Mouse (Mus musculus) heart, postnatal 4 days (tissue): Measurements from ENCODE around the gene Zfp341. TPM values are rescaled to one million over a fixed set of nuclear protein-coding genes. Genes with fewer than 3 reads are reported as not detected.
A peak's percentile ranks its signal among the peaks of the same experiment; 100 is the strongest.

Experiments used
- DNase-seq: peaks from one replicate; pipeline ENCODE4 v3.0.0; 2021
- total RNA-seq, 2 experiments: library from RNA; stranded (reverse); gene quantifications; 2 replicates each; pipeline ENCODE4 v1.2.3; 2021

Gene Zfp341
- total RNA-seq, 2 experiments from 2014 or later: 2.4 TPM

DNA sequence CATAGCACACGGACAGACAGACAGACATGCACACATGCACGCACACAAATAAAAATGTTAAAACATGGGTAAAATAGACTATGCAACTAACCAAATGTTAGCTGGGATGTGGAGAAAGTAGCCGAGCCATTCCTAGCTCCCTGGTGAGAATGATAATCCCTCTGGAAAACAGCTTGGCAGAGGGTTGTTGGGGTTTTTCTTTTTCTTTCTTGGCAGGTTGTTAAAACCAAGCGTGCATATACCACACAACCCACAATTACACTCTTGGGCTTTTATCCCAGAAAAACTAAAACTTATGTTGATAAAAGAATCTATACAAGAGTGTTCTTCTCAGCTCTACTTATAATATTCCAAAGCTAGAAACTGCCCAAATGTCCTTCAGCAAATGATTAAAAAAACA, 24.0 kb upstream of the Zfp341 start:
- DNase-seq: no peak

DNA sequence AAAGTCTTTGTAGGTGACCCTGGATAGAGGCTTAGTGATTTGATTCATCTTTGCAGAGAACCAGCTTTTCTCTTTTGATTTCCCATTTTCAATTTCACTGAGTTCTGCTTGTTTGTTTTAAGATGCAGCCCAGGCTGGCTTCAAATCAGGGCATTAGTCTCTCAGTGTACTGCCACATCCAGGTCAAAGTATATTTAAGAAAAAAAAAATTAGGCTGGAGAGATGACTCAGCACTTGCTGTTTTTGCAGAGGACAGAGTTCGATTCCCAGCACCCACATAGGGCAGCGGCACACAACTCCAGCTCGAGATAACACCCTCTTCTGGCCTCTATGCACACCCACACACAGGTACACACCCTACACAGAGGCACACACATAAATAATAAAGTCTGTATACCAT, 21.9 kb upstream of the Zfp341 start:
- DNase-seq: no peak

DNA sequence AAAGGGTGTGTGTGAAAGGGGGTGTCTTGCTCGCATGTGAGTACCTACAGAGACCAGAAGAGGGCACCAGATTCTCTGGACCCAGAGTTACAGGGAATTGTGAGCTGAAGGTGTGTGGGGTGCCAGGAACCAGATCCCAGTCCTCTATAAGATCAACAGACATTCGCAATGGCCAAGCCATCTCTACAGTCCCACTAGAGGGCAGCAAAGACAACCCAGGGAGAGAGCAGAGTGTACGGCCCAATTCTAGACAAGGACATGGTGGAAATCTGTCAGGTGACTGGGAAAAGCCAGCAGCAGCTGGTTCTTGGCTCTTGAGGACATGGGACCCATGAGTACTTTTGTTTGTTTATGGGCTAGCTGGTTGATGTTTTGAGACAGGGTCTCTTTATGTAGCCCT, 20.1 kb upstream of the Zfp341 start:
- peak; percentile 49 for DNase-seq

DNA sequence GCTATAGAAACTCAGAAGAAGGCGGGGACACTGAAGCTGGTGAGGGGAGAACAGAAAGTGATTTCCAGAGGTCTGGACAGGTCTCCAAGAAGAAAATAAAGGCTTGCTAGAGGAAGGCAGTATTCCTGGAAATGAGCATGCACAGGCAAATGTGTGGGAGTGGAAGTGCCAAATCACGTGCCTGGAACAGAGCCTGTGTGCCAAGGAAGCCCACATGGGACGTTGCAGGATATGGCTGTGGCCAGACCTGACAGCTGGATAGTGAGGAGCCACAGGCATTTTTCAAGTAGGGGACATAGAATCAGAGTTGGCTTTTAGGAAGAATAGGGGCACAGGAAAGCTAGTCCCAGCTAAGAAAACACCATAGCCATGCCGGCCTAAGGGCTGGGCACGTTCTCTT, 17.3 kb upstream of the Zfp341 start:
- DNase-seq: peak; percentile 40

DNA sequence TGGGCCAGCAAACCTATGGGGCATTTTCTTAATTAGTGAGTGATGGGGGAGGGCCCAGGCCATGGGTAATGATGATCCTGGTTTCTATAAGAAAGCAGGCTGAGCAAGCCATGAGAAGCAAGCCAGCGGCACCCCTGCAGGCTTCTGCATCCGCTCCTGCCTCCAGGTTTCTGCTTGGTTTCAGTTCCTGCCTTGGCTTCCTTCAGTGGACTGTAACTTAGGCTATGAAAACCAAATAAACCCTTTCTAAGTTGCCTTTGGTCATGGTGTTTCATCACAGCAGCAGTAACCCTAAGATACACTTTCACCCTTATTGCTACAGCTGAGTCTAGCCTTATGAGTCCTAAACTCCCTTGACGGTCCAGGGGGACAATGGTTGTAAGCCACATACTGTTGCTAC, 15.7 kb upstream of the Zfp341 start:
- DNase-seq: no peak

DNA sequence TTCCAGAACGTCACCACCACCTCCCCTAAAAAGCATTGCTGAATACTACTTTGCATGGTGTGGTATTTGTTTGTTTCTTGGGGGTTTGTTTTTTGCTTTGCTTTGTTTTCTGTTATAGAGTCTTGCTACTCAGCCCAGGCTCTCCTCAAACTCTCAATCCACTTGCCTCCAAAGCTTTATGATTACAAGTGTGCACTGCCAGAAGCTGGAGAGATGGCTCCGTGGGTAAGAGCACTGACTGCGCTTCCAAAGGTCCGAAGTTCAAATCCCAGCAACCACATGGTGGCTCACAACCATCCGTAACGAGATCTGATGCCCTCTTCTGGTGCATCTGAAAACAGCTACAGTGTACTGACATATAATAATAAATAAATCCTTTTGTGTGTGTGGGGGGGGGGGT, 12.5 kb upstream of the Zfp341 start:
- no peak for DNase-seq

DNA sequence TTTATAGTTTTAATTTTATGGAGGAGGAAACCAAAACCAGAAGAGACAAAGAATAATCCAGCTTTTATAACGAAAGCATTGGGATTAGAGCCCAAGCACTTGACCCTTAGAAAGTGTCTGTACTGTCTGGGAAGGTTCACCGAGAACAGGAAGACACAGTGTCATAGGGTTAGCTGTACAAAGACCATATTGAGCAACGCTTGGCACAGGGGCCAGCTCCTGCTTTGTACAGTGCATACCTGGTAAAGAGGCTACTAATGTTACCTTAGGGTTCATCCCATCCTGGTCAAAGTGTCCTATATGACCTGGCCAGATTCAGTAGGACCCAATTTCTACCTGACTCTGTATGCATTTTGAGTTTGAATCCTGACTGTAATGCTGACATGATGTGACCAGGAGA, 11.8 kb upstream of the Zfp341 start:
- DNase-seq: no peak

DNA sequence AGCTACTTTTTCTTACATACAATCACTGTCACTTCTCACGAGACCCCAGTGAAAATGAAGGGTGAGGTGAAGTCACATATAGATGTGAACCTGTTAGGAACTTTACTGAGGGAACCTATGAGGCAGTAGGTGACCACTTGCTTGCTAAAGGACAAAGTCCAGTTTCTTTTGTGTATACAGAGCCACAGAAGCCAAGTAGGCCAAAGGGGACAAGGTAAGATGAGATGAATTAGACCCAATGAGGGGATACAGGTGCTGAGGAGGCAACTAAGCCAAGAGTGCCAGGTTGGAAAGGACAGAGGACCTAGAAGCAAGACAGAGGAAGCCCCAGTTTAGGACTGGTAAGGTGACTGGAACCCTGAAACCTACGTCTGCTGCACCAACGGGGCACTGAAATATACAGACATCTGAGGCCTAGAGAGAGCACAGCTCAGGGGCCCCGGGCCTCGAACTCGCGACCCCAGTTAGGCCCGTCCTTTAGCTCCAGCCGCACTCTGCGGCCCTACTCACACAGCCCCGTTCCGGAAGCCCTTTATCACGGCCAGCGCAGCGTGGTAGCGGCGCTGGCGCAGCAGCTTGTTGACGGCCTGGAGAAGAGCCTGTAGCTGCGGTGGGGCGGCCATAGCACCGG, 10.0 kb upstream of the Zfp341 start:
- DNase-seq: no peak

DNA sequence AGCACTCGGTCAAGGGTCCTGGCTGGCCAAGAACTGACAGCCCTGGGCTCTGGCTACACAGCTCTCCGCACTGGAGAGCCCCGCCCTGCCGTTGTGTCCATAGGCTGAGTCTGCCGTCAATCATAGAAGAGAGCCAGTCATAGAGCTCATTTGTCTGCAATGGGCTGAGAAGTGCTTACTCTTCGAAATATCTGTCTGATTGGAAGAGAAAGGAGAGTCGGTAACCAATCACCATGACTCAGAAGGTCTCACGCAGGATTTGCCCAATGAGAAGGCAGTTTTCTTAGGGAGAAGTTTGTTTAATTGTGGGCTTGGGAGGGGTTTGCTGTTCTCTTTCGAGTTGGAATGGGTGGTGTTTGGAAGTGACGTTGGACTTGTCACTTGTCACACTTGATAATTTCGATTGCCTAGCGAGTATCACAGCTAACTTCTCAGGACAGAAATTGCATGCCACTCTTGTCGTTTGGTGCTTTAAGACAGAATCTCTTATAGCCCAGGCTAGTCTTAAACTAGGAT, 9.4 kb upstream of the Zfp341 start, which contains the start of gene Pxmp4:
Pxmp4 (minus strand) TSS at position 71 of the 516 bp plus-strand sequence.
- DNase-seq: peak; percentile 99

DNA sequence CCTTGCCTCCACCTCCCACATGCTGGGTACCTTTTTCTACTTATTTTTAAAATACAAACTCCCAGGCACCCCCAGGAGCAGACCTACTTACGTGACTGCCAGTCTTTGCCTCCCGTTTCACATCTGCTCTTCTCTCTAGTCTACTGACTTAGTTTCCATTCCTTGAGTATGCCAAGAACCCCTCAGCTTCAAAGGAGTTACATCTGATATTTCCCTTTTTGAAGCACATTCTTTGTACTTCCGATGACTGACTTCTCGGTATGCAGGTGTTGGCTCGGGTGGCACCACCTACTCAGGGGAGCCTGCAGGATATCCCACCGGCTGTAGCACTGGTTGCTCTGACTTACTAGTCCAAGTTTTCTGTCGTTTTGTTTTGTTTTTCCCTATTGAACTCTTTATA, 8.9 kb upstream of the Zfp341 start:
- DNase-seq: no peak

DNA sequence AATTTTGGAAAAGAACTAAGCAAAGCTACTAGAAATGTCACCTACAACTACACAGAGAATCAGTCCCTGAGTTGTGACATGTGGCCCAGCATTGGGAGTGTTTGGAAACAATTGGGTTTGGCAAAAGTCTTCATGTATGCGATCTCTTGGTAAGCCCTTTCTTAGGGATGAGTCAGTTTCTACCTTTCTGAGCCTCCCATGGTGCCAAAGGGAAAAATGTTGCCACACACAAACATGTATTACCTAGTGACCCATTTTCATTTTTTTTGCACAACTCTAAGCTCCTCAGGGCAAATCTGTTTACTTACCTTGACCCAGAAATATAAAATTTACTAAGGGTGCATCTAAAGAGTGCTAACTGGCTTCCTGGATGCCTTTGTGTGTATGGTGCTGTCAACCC, 6.1 kb upstream of the Zfp341 start:
- no peak for DNase-seq

DNA sequence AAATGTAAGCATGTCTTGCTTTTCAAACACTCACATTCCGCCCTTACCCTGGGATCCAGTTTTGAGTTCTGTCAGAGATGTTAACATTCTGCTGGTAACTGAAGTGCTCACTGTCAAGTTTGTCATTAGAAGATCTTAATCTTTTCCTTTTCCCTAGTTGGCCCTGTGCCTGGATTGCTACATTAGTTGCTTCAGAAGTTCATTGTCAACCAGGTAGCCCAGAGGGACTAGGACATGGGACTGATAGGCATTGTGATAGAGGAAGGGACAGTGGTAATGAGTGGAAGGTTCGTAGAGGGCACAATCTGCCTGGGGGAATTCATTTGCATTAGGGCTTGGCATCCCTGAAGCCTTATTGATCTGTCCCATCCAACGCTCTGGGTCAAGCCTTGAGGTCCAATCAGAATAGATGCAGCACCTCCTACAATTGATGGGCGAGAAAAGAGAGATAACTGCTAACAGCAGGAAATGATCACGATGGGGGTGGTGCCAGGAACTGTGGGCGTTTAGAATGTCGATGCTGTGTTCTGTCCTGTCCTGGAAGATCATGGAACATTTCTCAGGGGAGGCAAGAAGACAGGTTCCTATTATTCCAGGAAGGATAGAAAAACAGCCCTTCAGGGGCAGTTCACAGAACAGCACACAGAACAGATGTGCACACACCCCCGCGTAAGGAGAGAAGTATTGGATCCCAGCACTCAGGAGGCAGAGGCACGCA, 3.9 kb upstream of the Zfp341 start:
- no peak for DNase-seq

DNA sequence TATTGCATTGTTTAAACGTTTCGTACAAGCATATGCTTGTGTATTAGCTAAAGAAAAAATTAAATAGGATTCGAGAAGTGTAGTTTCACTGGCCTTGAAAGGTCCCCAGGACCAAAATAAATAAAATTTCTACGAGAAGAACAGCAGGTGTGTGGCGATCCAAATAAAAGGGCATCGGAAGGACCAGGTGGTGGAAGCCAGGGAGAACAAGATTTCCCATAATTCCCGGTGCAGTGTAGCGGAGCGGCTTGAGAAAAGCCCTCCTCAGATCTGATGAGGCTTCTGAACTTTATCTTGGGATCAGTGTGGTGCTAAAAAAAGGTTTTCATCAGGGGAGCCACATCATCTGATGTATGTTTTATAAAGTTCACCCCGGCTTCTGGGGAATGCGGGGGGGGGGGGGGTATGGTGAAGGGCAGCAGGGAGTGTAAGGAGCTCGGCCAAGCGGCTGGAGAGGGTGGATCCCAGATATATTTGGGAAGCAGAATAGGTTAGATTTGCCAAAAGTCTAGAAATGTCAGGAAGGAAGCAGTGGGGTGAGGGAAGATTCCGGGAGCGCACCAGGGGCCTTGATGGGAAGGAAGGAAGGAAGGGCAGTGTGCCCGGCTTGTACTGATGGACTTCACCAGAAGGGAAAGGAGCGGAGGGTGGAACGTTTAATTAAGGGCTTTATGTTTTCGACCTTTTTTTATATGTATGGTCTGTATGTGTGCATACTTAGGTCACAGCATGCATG, 1.9 kb downstream of the Zfp341 start:
- peak; percentile 18 for DNase-seq

DNA sequence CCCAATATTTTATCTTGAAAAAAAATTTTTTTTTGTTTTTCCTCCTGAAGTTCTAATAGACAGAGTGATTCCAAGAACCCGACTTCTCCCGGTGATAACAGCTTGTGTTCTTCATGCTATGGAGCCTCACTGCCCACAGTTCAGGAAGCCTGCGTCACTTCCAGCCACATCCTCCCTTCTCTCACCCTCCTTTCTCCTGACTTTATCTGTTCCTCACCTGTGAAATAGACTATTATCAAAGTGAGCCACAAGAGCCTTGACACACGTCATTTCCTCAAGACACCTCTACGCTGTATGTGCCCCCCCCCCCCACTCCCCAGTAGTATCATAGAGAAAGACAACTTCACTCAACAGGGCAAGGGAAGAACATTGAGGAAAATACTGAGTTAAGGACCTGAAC, 2.6 kb downstream of the Zfp341 start:
- no peak for DNase-seq

DNA sequence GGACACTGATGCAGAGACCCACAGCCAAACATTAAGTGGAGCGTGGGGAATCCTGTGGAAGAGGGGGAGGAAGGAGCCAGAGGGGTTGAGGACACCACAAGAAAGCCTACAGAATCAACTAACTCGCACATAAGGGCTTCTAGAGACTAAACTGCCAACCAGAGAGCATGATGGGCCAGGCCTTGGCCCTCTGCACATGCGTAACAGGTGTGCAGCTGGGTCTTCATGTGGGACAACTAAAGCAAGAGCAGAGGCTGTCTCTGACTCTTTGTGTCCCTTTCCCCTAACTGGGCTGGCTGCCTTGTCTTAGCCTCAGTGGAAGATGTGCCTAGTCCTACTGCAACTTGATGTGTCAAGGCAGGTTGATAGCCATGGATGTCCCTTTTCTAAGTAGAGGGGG, 4.0 kb downstream of the Zfp341 start:
- DNase-seq: no peak

DNA sequence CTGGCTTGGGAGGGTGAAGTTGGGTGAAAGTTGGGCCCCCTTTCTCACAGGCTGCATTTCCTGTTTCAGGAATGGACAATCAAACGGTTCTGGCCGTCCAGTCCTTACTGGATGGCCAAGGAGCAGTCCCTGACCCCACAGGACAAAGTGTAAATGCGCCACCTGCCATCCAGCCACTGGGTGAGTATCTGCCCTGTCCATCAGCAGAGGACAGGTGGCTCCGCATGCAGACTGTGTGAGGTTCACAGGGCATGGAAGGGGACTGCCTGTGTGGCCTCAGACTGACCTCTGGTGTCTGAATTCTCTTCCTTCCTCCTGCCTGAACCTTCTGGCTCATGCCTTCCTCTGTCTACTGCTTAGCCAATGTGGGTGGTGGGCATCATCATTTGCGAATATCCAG, 8.6 kb downstream of the Zfp341 start:
- DNase-seq: no peak

DNA sequence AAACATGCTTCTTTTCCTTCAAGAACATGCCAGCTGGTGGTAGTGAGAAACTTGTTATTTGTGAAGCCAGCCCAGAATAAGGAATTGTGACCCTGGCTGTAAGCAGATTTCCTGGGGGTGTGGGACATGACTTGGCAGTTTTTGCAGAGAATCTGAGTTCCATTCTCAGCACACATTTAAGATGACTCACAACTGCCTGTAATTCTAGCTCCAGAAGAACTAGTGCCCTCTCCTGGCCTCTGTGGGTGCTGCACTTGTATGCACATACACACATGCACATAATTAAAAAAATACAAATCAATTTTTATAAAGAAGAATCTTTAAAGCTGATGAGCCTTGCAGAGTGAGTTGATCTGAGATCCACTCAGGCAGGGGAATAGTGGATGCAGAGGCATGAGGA, 11.0 kb downstream of the Zfp341 start:
- DNase-seq: no peak

DNA sequence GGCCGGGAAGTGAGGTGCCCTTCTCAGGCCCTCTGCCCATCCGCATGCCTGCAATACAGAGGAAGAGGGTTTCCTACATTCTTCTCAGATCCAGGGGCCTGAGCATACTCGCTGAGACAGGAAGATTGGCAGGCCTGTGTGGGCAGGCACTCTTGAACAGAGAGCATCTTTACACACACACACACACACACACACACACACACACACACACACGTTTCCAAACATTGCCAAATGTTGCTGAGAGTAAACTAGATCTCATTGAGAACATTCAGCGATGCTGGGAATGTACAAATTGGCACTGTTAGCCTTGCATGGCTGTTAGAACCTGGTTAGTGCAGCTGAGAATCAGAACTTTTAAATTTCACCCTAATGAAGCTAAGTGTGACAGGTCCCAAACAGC, 17.4 kb downstream of the Zfp341 start:
- DNase-seq: no peak

DNA sequence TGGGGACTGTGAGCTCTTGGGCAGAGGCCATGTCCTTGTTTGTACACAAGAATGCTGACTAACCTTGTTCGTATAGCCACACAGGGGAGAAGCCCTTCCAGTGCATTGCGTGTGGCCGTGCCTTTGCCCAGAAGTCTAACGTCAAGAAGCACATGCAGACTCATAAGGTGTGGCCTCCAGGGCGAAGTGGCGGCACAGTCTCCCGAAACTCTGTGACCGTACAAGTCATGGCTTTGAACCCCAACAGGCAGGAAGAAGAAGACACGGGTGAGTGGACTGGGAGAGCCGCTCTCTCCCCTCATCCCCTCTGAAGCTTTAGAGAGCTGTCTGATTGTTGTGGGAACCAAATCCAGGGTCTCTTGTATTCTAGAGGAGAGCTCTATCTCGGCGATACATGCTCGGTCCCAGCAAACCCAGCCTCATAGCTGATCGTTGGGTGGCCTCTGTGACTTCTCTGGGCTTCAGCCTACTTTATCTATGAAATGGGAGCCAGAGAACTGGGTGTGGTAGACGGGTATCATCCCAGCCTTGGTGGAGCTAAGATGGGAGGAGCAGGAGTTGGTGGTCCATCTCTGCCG, 19.2 kb downstream of the Zfp341 start:
- no peak for DNase-seq

DNA sequence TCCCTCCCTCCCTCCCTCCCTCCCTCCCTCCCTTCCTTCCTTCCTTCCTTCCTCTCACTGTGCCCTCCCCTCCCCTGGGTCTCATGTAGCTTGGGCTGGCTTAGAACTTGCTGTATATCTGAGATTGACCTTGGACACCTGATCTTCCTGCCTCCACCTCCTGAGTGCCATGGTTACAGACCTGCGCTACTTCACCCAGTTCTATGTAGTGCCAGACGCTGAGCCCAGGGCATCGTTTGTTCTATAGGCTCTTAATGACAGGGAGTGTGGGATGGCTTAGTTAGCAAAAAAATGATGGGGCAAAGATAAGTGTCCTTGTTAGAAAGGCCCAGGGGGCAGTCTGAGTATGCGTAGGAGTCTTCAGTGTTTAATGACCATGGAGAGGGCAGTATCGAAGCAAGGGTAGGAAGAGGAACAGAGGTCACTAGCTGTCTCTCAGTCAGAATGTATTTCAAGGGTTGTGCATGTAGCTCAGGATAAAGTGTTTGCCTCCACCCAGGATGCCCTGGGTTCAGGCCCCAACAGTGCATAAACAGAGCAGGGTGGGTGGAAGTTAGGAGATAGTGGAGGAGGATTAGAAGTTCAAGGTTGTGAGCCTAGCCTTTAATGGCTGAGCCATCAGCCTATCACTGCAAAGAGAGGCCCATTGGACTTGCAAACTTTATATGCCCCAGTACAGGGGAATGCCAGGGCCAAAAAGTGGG, 20.1 kb downstream of the Zfp341 start:
- DNase-seq: no peak

DNA sequence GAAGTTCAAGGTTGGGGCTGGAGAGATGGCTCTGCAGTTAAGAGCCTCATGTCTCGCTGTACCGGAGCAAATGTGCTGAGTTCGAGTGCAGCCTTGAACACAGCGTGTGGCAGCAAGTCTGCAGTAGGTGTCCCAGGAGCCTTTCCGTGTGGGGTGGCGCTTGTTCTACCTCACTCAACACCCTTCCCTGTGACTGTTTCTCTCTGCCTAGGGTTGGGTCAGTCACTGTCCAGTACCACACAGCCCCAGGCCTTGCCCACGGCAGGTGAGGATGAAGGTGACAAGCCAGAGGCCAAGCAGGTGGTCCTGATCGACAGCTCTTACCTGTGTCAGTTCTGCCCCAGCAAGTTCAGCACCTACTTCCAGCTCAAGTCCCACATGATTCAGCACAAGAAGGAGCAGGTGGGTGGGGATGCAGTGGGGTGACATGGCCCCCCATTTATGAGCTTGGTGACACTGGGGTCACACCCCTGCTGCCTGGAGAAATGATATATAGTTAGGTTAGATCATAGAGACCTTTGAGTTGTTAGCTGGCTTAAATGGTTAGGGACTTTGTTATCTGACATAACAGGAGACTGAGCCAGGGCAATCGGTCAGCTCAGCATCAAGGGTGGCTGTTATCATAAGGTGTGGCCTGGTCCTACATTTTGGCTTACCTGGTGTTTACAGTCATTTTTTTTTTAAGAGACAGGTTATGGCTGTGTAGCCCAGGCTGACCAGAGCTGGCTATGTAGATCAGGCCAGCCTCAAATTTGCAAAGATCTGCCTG, 21.0 kb downstream of the Zfp341 start:
- no peak for DNase-seq

DNA sequence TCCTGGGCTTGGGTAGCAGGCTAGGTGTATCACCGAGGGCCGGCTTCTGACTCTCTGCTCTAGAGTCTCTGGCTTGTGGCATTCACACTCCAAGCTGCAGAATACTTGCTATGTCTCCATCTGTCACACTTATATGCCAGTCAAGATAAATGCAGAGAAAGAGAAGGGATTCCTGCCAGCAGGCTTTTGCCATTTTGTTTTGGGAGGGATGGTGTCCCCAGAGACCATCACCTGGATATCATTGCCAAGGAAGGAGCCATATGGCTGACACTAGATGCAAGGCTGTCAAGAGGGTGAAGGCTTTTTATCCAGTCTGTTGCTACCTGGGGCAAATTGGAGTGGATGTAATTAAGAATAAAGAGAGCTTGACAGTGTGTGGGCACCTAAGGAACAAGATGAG, 22.7 kb downstream of the Zfp341 start:
- DNase-seq: no peak
